Mouse (Mus musculus) cortical plate, adult 2 months (tissue): ENCODE measurements around the gene 5730480H06Rik.

ENCODE experiments used
- CTCF ChIP-seq: fragments of 200-500 bp; IDR thresholded peaks from 2 replicates; pipeline ENCODE4 v1.5.1; 2011; ENCODE audit warnings: mild to moderate bottlenecking, control low read depth, low read length; ENCODE audit not compliant: insufficient read depth; ENCODE audit errors: extremely low read depth
- POLR2A ChIP-seq: fragments of 200-500 bp; IDR thresholded peaks from 2 replicates; pipeline ENCODE4 v1.6.1; 2011; ENCODE audit warnings: mild to moderate bottlenecking, low read length, control low read depth; ENCODE audit not compliant: insufficient read depth; ENCODE audit errors: extremely low read depth

GRCm38 (mm10) chr5:48419741-48420140, 92.0 kb downstream of the 5730480H06Rik start:
- TF ChIP-seq POLR2A = no peak
- TF ChIP-seq CTCF = no peak
